Mouse (Mus musculus): ENCODE data around the gene Unc13d. TPM values are rescaled to one million over a fixed set of nuclear protein-coding genes. Genes with fewer than 3 reads are reported as not detected.
A peak's percentile ranks its signal among the peaks of the same experiment; 100 is the strongest.

Unc13d gene
- polyA plus RNA-seq, 1 experiment from 2014 or later: 1.5 TPM

GRCm38 (mm10) chr11:116084166-116084565 is 6.4 kb upstream of the Unc13d start:
- H3K4me2 ChIP-seq: no peak overlapping the region
- peaks cover 50% of the 10 kb centered on the region for H3K36me3 ChIP-seq
- peaks cover 24% of the 10 kb centered on the region for H3K4me1 ChIP-seq (replicated peaks)
- no peak overlapping the region for H3K27ac ChIP-seq
- no peak overlapping the region for H3K4me3 ChIP-seq
- H3K27me3 ChIP-seq: no peaks in the 10 kb centered on the region
- ATAC-seq (ENCODE audit: low FRiP score): no peak
- WGBS: 93% methylated on average over 6 of the region's 6 CpGs
- no peaks in the 10 kb centered on the region for H3K9me3 ChIP-seq
- no peak overlapping the region for H3K9ac ChIP-seq

- no peaks in the 10 kb centered on the region for H3K27me3 ChIP-seq
- no peak overlapping the region for H3K4me2 ChIP-seq
- H3K9me3 ChIP-seq: no peaks in the 10 kb centered on the region
- no peak overlapping the region for H3K4me3 ChIP-seq
- H3K27ac ChIP-seq: no peak overlapping the region
- 95% methylated on average over 14 of the region's 14 CpGs for WGBS
- peaks cover 55% of the 10 kb centered on the region for H3K36me3 ChIP-seq
- H3K9ac ChIP-seq: no peak overlapping the region
- peaks cover 33% of the 10 kb centered on the region for H3K4me1 ChIP-seq (replicated peaks)
- no peak for ATAC-seq (ENCODE audit: low FRiP score)
Observed at GRCm38 (mm10) chr11:116083096-116083672, 5.4 kb upstream of the Unc13d start.

- H3K4me3 ChIP-seq: no peak overlapping the region
- no peak for ATAC-seq (ENCODE audit: low FRiP score)
- no peak overlapping the region for H3K9ac ChIP-seq
Observed at GRCm38 (mm10) chr11:116081081-116081480, 3.3 kb upstream of the Unc13d start.

GRCm38 (mm10) chr11:116079511-116079910 is 1.8 kb upstream of the Unc13d start:
- Histone ChIP-seq H3K9me3 (no peaks in the 10 kb centered on the region), H3K4me1 (replicated peaks) (peaks cover 24% of the 10 kb centered on the region), H3K27me3 (no peaks in the 10 kb centered on the region), H3K36me3 (peaks cover 55% of the 10 kb centered on the region), H3K27ac (no peak overlapping the region; the same call in 1 of the 2 replicates), H3K4me2 (no peak overlapping the region), H3K9ac (0 out of 2 replicates have a peak overlapping the region, but pooled peaks have one; percentile 43), H3K4me3 (no peak overlapping the region)
- WGBS: 78% methylated on average over 10 of the region's 10 CpGs
- ATAC-seq (ENCODE audit: low FRiP score): no peak

More at GRCm38 (mm10) chr11:116081081-116081480, 3.3 kb upstream of the Unc13d start:
- Histone ChIP-seq H3K4me1 (replicated peaks) (peaks cover 34% of the 10 kb centered on the region), H3K36me3 (peaks cover 55% of the 10 kb centered on the region), H3K27ac (no peak overlapping the region), H3K4me2 (no peak overlapping the region), H3K9me3 (no peaks in the 10 kb centered on the region), H3K27me3 (no peaks in the 10 kb centered on the region)
- WGBS: 78% methylated on average over 6 of the region's 6 CpGs

GRCm38 (mm10) chr11:116078676-116079320 is 1.0 kb upstream of the Unc13d start:
- Histone ChIP-seq H3K27me3 (no peaks in the 10 kb centered on the region), H3K9me3 (no peaks in the 10 kb centered on the region), H3K4me2 (no peak overlapping the region), H3K4me1 (replicated peaks) (peaks cover 24% of the 10 kb centered on the region), H3K36me3 (peaks cover 50% of the 10 kb centered on the region), H3K9ac (peak overlapping the region; percentile 43; the same call in 1 of the 2 replicates), H3K27ac (peak overlapping the region; percentile 62; the same call in 1 of the 2 replicates), H3K4me3 (no peak overlapping the region)
- no peak for ATAC-seq (ENCODE audit: low FRiP score)
- WGBS: 28% methylated on average over 10 of the region's 10 CpGs

- H3K4me2 ChIP-seq: peak overlapping the region; percentile 54
- peak overlapping the region; percentile 72 for H3K9ac ChIP-seq
- H3K36me3 ChIP-seq: peaks cover 44% of the 10 kb centered on the region
- no peaks in the 10 kb centered on the region for H3K27me3 ChIP-seq
- peak; percentile 45; the same call in 1 of the 2 replicates for ATAC-seq (ENCODE audit: low FRiP score)
- H3K4me3 ChIP-seq: peak overlapping the region; percentile 30
- 9% methylated on average over 16 of the region's 16 CpGs for WGBS
- H3K9me3 ChIP-seq: no peaks in the 10 kb centered on the region
- H3K27ac ChIP-seq: peak overlapping the region; percentile 62
- peaks cover 24% of the 10 kb centered on the region for H3K4me1 ChIP-seq (replicated peaks)
Observed at GRCm38 (mm10) chr11:116078221-116078620, 460 bp upstream of the Unc13d start.

- H3K27ac ChIP-seq: no peak overlapping the region
- no peak overlapping the region for H3K4me3 ChIP-seq
- H3K27me3 ChIP-seq: no peaks in the 10 kb centered on the region
- no peak for ATAC-seq (ENCODE audit: low FRiP score)
- peak overlapping the region; percentile 19; the same call in 1 of the 2 replicates for H3K9ac ChIP-seq
- no peak overlapping the region for H3K4me2 ChIP-seq
- WGBS: 84% methylated on average over 7 of the region's 7 CpGs
- no peaks in the 10 kb centered on the region for H3K9me3 ChIP-seq
- H3K4me1 ChIP-seq (replicated peaks): peaks cover 24% of the 10 kb centered on the region
- peaks cover 32% of the 10 kb centered on the region for H3K36me3 ChIP-seq
Observed at GRCm38 (mm10) chr11:116076836-116077235, 925 bp downstream of the Unc13d start.

GRCm38 (mm10) chr11:116076266-116076540 is 1.6 kb downstream of the Unc13d start:
- no peak overlapping the region for H3K4me3 ChIP-seq
- no peaks in the 10 kb centered on the region for H3K9me3 ChIP-seq
- 66% methylated on average over 7 of the region's 7 CpGs for WGBS
- H3K4me2 ChIP-seq: no peak overlapping the region
- ATAC-seq (ENCODE audit: low FRiP score): no peak
- no peak overlapping the region for H3K27ac ChIP-seq
- H3K27me3 ChIP-seq: no peaks in the 10 kb centered on the region
- peak overlapping the region; percentile 19; the same call in 1 of the 2 replicates for H3K9ac ChIP-seq
- H3K4me1 ChIP-seq (replicated peaks): peaks cover 24% of the 10 kb centered on the region
- peaks cover 26% of the 10 kb centered on the region for H3K36me3 ChIP-seq

- Histone ChIP-seq H3K4me3 (no peak overlapping the region), H3K9me3 (no peaks in the 10 kb centered on the region), H3K36me3 (peaks cover 21% of the 10 kb centered on the region), H3K9ac (peak overlapping the region; percentile 19; the same call in 1 of the 2 replicates), H3K4me1 (replicated peaks) (peaks cover 24% of the 10 kb centered on the region), H3K4me2 (no peak overlapping the region), H3K27ac (no peak overlapping the region), H3K27me3 (no peaks in the 10 kb centered on the region)
- ATAC-seq (ENCODE audit: low FRiP score): no peak
- WGBS: 63% methylated on average over 20 of the region's 20 CpGs
Observed at GRCm38 (mm10) chr11:116075539-116076265, 2.1 kb downstream of the Unc13d start.

- ATAC-seq (ENCODE audit: low FRiP score): no peak
- Histone ChIP-seq H3K36me3 (peaks cover 9% of the 10 kb centered on the region), H3K4me1 (replicated peaks) (peaks cover 23% of the 10 kb centered on the region), H3K4me3 (no peak overlapping the region), H3K9me3 (no peaks in the 10 kb centered on the region), H3K4me2 (no peak overlapping the region), H3K27ac (no peak overlapping the region), H3K27me3 (no peaks in the 10 kb centered on the region), H3K9ac (no peak overlapping the region)
- 66% methylated on average over 7 of the region's 7 CpGs for WGBS
Observed at GRCm38 (mm10) chr11:116074436-116074991, 3.2 kb downstream of the Unc13d start.

- H3K4me3 ChIP-seq: no peak overlapping the region
- no peaks in the 10 kb centered on the region for H3K27me3 ChIP-seq
- H3K9me3 ChIP-seq: no peaks in the 10 kb centered on the region
- ATAC-seq (ENCODE audit: low FRiP score): no peak
- H3K4me2 ChIP-seq: no peak overlapping the region
- no peak overlapping the region for H3K27ac ChIP-seq
- peaks cover 4% of the 10 kb centered on the region for H3K4me1 ChIP-seq (replicated peaks)
- no peak overlapping the region for H3K9ac ChIP-seq
- 88% methylated on average over 3 of the region's 3 CpGs for WGBS
- no peaks in the 10 kb centered on the region for H3K36me3 ChIP-seq
Observed at GRCm38 (mm10) chr11:116072608-116073007, 5.2 kb downstream of the Unc13d start.

- no peak for ATAC-seq (ENCODE audit: low FRiP score)
Observed at GRCm38 (mm10) chr11:116071510-116071909, 6.3 kb downstream of the Unc13d start.

More at GRCm38 (mm10) chr11:116071510-116071909, 6.3 kb downstream of the Unc13d start:
- WGBS: 68% methylated on average over 5 of the region's 5 CpGs
- Histone ChIP-seq H3K9me3 (no peaks in the 10 kb centered on the region), H3K4me1 (replicated peaks) (no peaks in the 10 kb centered on the region), H3K9ac (no peak overlapping the region), H3K4me3 (no peak overlapping the region), H3K27me3 (no peaks in the 10 kb centered on the region), H3K4me2 (no peak overlapping the region), H3K36me3 (no peaks in the 10 kb centered on the region), H3K27ac (no peak overlapping the region)
